Mouse (Mus musculus): Measurements from ENCODE around the gene Gjc3. TPM values are rescaled to one million over a fixed set of nuclear protein-coding genes. Genes with fewer than 3 reads are reported as not detected.

The Gjc3 gene
- polyA plus RNA-seq (2012; rRNA removed): 1.1 and 2.6 TPM in 2 replicates

DNA sequence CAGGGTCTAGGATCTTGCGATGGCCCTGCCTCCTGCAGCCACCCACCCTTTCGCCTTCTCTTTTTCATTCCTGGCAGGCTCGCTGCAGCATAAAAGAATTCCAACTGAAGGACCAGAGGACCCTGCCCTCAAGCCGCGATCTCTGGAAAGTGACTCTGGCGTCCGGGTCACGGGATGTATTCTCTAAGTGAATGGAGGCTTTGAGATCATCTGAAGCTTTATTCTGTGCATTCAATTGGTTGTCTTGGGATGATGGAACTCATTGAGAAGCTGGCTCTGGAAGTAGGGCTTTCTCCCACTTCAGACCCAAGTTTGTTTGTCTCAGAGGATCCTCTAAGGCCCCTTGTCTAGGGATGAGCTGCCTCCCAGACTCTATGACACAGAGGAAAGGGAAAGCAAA lies at the start of gene Gjc3:
TSS of gene Gjc3 (minus strand) at position 154 of the 400 bp plus-strand sequence.

DNA sequence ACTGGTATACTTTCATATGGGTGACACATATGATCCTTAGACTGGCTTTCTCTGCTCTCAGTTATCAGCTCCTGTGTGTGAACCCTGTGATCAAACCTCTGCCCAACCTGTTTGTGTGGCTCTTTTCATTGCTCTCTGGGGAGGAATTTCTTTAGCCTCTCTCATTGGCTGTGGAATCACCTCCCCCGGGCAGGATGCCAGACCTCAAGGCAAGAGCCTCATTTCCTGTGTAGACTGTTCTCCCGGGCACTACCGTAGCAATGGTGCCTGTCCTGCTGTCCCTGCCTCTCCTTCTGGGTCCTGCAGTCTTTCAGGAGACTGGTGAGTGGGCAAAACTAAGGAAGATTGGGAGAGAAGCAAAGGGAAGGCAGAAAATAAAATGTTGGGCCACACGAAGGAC lies 18.4 kb upstream of the Gjc3 start, which contains the start of gene Azgp1:
TSS of gene Azgp1 (plus strand) at position 221 of the 400 bp plus-strand sequence.

DNA sequence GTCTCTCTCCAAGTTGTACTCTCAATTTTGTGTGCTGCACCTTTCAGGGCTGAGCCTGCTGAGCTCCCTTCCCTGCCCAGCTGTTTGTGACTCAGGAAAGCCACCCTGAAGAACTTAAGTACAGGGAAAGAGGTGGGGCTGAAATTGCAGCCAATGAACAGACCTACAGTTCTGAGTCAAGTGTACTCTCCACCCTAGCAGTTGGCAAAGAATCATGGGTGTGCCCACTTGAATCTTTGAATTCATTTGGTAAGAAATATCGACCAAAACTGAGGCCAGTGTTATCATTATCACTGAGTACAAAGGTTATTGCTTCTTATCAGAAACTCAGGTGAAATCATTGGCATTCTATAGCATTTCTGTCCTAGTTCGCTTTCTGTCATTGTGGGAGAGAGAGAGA lies 41.4 kb downstream of the Gjc3 start, which contains the start of gene Cyp3a13:
TSS of gene Cyp3a13 (minus strand) at position 88 of the 400 bp plus-strand sequence.

Other genes starting within 250 kb of the Gjc3 start
- 180 and 212 TPM in 2 replicates for gene Nyap1, start 221.5 kb downstream of the Gjc3 start, polyA plus RNA-seq (2012; rRNA removed)
- gene Tsc22d4, start 217.4 kb downstream of the Gjc3 start, polyA plus RNA-seq (2012; rRNA removed): 68.3 and 79.4 TPM in 2 replicates
- gene Ppp1r35, start 184.2 kb downstream of the Gjc3 start, polyA plus RNA-seq (2012; rRNA removed): 46.6 and 55.4 TPM in 2 replicates
- gene Mepce, start 175.4 kb downstream of the Gjc3 start, polyA plus RNA-seq (2012; rRNA removed): 30.1 and 30.3 TPM in 2 replicates
- 9.8 and 11.7 TPM in 2 replicates for gene Zcwpw1, start 175.3 kb downstream of the Gjc3 start, polyA plus RNA-seq (2012; rRNA removed)
- gene Pilra, start 126.8 kb downstream of the Gjc3 start, polyA plus RNA-seq (2012; rRNA removed): 0.25 and 0.45 TPM in 2 replicates
- gene Pilrb1, start 105.0 kb downstream of the Gjc3 start, polyA plus RNA-seq (2012; rRNA removed): 0.04 TPM in 1 of 2 replicates, not detected in the other
- 0.05 TPM in 1 of 2 replicates, not detected in the other for gene Pilrb2, start 91.3 kb downstream of the Gjc3 start, polyA plus RNA-seq (2012; rRNA removed)
- 0.03 and 0.08 TPM in 2 replicates for gene Cyp3a13, start 41.5 kb downstream of the Gjc3 start, polyA plus RNA-seq (2012; rRNA removed)
- gene Azgp1, start 18.4 kb upstream of the Gjc3 start, polyA plus RNA-seq (2012; rRNA removed): 0.04 TPM in 1 of 2 replicates, not detected in the other
- gene Smok3a, start 58.2 kb upstream of the Gjc3 start, polyA plus RNA-seq (2012; rRNA removed): not detected in 2 replicates
- not detected in 2 replicates for gene Smok3b, start 58.3 kb upstream of the Gjc3 start, polyA plus RNA-seq (2012; rRNA removed)
- not detected in 2 replicates for gene Smok3c, start 90.1 kb upstream of the Gjc3 start, polyA plus RNA-seq (2012; rRNA removed)
- gene Zkscan1, start 122.0 kb upstream of the Gjc3 start, polyA plus RNA-seq (2012; rRNA removed): 16.3 and 16.6 TPM in 2 replicates
- 53.8 and 55.9 TPM in 2 replicates for gene Zscan21, start 153.8 kb upstream of the Gjc3 start, polyA plus RNA-seq (2012; rRNA removed)
- gene Zfp113, start 192.6 kb upstream of the Gjc3 start, polyA plus RNA-seq (2012; rRNA removed): 7.2 and 7.7 TPM in 2 replicates
- gene Cops6, start 198.0 kb upstream of the Gjc3 start, polyA plus RNA-seq (2012; rRNA removed): 145 and 155 TPM in 2 replicates
- 55.8 and 57.0 TPM in 2 replicates for gene Ap4m1, start 208.9 kb upstream of the Gjc3 start, polyA plus RNA-seq (2012; rRNA removed)
- gene Mcm7, start 209.3 kb upstream of the Gjc3 start, polyA plus RNA-seq (2012; rRNA removed): 69.5 and 80.0 TPM in 2 replicates
- gene Taf6, start 224.4 kb upstream of the Gjc3 start, polyA plus RNA-seq (2012; rRNA removed): 63.8 and 66.1 TPM in 2 replicates
- gene Cnpy4, start 224.4 kb upstream of the Gjc3 start, polyA plus RNA-seq (2012; rRNA removed): 21.2 and 21.5 TPM in 2 replicates
- gene Mblac1, start 231.2 kb upstream of the Gjc3 start, polyA plus RNA-seq (2012; rRNA removed): 9.0 and 9.2 TPM in 2 replicates